Mouse (Mus musculus): ENCODE measurements around the gene S100a5.

GRCm38 (mm10) chr3:90638511-90639275 lies 30.4 kb downstream of the S100a5 start:
- TF ChIP-seq GATA1 (IDR thresholded peaks at IDR 0.05; ENCODE audit: borderline replicate concordance, low read length) (no peak), FLI1 (IDR thresholded peaks at IDR 0.05; ENCODE audit: low read length) (no peak)
